Mouse (Mus musculus) gastrocnemius, postnatal 4 days (tissue): Measurements from ENCODE around the gene Mdk. TPM values are rescaled to one million over a fixed set of nuclear protein-coding genes. Genes with fewer than 3 reads are reported as not detected.

ENCODE experiments used
- DNase-seq, 2 experiments: peaks; one replicate each; pipeline ENCODE4 v3.0.0; 2021 to 2022; ENCODE audit warnings: low spot score in 2 of 2, mixed read lengths in 2 of 2
- total RNA-seq, 2 experiments: library from RNA; stranded (reverse); gene quantifications; 2 replicates each; pipeline ENCODE4 v1.2.3; 2021

Mdk gene
- total RNA-seq, 2 experiments from 2014 or later = 130 to 135 TPM

- no peak for DNase-seq
These were observed 27.7 kb upstream of the Mdk start for GRCm38 (mm10) chr2:91959544-91960410.

GRCm38 (mm10) chr2:91958701-91959457 is 26.8 kb upstream of the Mdk start:
- DNase-seq = peak in 1 of 2 experiments; percentile 62

- DNase-seq = no peak
These were observed 26.0 kb upstream of the Mdk start for GRCm38 (mm10) chr2:91958049-91958448.

DNA sequence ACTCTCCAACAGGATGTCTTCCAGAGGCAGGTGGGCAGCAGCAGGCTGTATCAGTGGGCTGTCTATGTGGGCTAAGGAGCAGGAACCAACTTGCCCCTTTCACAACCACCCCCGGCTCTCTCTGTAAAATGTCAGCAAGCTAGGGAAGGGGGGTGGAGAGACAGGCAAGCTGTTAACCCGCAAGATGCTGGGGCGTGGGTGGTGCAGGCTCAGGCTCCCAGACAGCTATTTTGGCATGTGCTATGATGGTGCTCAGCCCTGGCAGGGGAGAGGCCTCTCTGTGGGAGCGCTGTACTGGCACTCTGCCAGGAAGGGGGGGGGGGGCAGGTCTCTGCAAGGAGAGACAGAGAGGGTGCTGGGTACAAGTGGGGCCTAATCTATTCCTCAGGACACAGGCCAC is 25.0 kb upstream of the Mdk start:
- DNase-seq = no peak

DNA sequence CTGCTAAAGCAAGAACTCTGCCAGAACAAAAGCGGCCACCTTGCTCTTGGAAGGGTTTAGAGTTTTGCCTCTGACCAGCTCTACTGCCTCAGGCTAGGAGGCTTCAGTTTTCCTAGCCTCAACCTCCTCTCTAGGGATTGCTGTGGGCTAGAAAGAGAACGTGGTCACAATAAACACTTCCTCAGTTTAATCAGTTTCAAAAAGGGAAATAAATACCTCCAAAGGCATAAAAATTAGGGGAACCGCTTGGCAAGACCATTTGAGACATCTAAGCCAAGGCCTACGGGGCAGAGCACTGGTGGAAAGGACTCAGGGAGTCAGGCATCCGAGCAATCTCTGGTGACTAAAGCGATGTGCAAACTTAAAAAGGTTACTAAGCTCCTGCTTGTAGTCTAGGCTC is 23.8 kb upstream of the Mdk start:
- DNase-seq = no peak

GRCm38 (mm10) chr2:91955121-91955591 is 23.1 kb upstream of the Mdk start:
- DNase-seq = no peak

DNA sequence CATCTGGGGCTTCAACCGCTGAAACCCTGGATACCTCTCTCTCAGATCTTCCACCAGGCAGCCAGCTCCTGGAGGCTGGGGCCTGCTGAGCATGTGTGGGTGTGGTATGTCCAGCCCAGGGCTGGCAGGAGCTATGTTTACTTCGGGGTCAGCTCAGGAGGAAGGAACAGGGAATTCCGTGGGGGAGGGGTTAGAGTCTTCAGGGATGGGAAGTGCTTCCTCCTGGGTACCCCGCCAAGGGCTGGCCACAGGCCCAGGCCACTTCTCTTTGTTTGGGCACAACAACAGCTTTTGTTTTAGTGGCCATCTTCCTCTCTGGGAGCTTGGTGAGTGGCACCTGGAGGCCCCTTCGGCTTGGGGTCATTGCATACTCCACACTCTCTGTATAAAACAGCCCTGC is 21.7 kb upstream of the Mdk start:
- no peak for DNase-seq

- peak in 1 of 2 experiments; percentile 52 for DNase-seq
These were observed 18.4 kb upstream of the Mdk start for GRCm38 (mm10) chr2:91950275-91951085.

DNA sequence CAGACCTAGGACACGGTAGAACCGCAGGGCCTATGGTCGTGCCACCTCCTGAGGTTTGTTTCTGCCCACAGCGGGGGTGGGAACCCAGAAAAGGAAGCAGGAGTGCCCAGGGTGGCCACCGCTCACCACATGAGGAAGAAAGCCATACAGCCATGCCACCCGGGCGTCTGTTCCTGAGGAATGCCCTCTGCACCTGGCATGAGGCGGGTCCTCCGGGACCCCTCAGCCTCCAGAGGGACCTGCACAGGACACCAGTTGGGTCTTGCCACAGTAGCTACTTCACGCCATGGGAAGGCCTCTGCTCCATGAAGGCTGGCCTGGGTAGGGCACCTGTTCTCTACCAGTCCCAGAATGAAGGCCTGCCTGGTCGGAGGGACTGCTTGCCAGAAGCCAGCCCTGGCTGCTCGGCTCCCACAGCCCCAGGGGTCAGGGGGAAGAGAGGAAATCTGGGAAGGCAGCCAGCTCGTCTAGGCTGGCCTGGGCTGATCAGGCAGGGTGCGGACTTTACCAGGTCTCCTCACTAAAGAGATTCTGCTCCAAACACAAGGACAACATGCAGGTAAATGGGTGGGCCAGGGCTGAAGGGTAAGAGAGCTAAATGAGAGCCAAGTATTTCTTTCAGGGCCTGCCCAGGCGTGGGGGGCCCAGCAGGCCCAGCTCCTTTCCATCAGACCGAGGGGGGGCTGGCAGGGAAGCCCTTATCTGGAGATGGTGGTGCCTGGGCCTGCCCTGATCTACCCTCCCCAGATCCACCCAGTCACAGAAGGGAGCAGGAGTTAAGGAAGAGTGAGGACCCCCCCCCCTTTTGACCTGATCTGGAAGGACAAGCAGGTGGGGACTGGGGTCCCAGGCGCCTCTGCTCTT is 17.5 kb upstream of the Mdk start:
- peak in 1 of 2 experiments; percentile 68 for DNase-seq

DNA sequence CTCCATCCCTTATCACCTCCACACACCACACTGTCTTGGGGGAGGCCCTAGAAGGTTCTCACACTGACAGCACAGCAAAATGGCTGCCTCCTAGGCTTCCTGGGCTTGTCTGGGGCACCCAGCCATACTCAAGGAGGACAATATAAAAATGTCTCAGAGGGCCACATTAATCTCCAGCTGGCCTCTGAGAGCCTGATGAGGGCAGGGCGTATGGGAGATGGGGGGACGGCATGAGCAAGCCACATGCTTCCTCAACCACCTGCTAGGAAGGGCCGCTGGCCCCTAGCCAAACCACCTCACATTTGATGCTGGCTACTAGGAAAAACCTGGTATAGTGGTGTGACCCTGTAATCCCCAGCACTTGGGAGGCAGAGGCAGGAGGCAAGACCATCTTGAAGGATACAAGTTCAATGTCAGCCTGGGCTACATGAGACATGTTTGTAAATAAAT is 16.7 kb upstream of the Mdk start:
- DNase-seq = no peak

- DNase-seq = no peak
These were observed 16.0 kb upstream of the Mdk start for GRCm38 (mm10) chr2:91948151-91948509.

- DNase-seq = peak in 1 of 2 experiments; percentile 53
These were observed 15.5 kb upstream of the Mdk start for GRCm38 (mm10) chr2:91947397-91948150.

DNA sequence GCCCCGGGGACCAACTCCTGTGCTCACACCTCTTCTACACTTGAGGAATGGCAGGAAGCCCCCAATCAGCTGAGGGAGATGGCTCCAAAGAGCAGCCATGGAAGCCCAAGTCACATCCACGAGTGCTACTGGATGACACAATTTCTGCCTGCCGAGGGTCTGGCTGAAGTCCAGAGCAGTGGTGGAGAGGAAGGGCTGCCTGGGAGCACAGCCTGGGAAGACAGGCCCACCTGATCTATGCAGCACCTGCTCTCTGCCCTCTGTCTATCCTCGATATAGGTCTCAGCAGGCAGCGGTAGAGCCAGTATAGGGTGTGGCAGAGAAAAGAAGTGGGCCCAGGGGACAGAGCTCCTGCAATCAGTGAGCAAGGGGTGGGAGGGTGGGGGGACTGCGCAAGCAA is 14.7 kb upstream of the Mdk start:
- no peak for DNase-seq

DNA sequence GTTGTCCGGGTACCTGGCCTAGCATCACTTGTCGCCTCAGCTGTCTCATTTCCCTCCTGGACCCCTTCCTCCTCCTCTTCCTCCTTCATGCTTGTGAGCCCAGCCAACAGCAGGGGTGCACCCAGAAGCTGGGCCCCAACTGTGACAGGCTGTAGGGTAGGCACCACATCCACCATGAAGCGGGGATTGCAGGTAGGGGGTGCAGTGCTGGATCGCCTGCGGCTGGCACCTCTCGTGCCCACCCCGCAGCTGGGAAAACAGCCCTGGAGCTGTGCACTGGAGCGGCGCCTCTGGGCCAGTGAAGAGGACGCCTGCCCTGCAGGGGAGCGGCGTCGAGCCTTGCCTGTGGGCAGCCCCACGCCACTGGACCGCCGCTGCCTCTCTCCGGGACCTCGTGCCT is 13.4 kb upstream of the Mdk start, which contains the start of gene Gm9821:
Gm9821 (plus strand) TSS at position 221 of the 400 bp plus-strand sequence.
- DNase-seq = no peak

DNA sequence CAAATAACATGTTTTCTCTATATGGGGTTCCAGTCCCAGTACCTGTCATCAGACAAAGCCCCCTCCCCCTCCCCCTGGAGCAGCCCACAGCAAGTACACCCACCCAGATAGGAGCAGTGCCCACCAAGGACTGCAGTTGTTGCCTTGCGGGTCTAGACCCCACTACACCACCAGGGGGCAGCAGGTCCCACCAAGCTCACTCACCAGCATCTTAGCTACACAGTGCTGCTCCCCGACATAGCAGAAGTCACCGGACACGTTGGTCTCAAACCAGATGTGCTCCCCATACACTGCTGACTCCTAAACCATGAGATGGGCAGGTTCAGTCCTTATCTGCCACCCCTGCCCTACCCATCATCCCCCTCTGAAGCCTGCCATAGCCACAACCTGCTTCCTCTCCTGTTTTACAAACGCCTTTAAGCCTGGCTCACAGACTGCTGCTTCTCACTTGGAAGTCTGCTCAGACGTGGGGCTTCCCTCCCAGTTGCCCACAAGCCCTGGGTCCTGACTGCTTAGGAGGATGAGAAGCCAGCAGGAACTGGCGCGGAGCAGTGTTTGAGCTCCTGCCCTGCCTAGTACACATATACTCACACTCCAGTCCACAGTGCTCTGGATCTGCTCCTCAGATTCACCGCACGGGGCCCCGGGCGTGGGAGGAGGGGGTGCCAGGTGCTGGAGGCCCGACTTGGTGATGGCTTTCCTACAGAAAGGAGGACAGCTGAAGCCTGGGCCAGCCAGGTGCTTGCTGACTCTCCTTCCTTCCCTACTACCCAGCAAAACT is 12.3 kb upstream of the Mdk start:
- DNase-seq = peak; percentile 73 to 80

- no peak for DNase-seq
These were observed 10.3 kb upstream of the Mdk start for GRCm38 (mm10) chr2:91942356-91942755.

DNA sequence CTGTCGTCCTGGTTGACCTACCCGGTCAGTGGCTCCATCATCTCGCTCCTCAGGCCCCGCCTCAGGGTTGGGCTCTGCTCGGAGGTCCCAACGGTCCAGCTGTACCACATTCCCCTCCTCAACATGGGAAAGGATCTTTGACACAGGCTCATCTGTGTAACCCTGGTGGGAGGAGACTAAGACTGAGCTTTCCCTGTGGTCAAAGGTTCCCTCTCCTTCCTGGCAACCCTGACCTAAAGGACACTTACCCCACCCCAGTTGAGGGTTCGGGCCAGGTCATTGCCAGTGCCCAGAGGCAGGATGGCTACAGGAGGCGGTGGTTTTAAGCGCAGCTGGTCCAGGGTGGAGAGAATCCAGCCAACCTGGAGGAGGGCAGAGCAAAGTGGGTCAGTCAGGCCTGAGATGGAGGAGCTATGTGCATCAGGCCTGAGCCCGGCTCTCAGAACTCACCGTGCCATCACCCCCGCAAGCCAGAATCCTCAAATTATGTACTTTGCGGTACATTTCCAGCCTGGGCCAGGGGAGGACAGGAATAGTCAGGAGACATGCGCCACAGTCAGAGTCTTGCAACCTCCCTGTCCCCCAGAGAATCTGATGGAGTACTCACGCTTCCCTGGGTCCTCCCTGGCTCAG is 7.3 kb upstream of the Mdk start:
- DNase-seq = no peak

DNA sequence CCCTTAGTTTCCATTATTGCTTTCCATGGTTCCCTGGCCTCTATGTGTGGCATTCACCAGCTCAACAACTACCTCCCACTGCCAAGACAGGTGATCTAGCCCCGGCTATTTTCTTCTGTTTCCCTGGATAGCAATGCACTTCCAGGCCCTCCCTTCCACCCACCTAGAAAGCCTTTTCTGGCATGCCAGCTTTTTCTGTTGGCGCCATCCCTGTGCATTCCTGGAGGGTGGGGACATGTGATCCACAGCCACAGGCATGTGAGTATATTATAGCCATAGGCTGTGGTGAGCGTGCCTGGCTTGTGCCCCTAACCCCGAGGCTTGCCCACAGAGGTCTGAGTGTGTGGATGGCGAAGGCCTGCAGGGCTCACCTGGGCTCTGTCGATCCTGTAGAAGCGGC is 4.1 kb upstream of the Mdk start:
- DNase-seq = no peak
